Mouse (Mus musculus) forebrain, embryonic 16.5 days (tissue): ENCODE results near the gene C3. TPM values are rescaled to one million over a fixed set of nuclear protein-coding genes. Genes with fewer than 3 reads are reported as not detected.

ENCODE experiments used
- ATAC-seq: fragments of 200-750 bp; cut with Nextera tagmentation; 2 replicates; pipeline ENCODE4 v1.8.0; 2017; ENCODE audit warnings: mild to moderate bottlenecking, moderate library complexity
- H3K27ac ChIP-seq: fragments of 300-500 bp; sonication (generic); 2 replicates; pipeline ENCODE4 v1.5.1; 2014; ENCODE audit warnings: low read length, control low read depth
- H3K27me3 ChIP-seq: fragments of 300-500 bp; sonication (generic); replicated peaks from 2 replicates; pipeline ENCODE4 v1.6.1; 2014; ENCODE audit warnings: low read length; ENCODE audit not compliant: control insufficient read depth, insufficient read depth
- H3K36me3 ChIP-seq: fragments of 300-500 bp; sonication (generic); 2 replicates; pipeline ENCODE4 v1.6.1; 2014; ENCODE audit not compliant: control insufficient read depth, insufficient read depth
- H3K4me1 ChIP-seq: fragments of 300-500 bp; sonication (generic); replicated peaks from 2 replicates; pipeline ENCODE4 v1.6.1; 2014; ENCODE audit warnings: low read length; ENCODE audit not compliant: control insufficient read depth, insufficient read depth
- H3K4me2 ChIP-seq: fragments of 300-500 bp; sonication (generic); 2 replicates; pipeline ENCODE4 v1.6.1; 2014; ENCODE audit warnings: mild to moderate bottlenecking, low read length, control low read depth
- H3K4me3 ChIP-seq: fragments of 300-500 bp; sonication (generic); replicated peaks from 2 replicates; pipeline ENCODE4 v1.5.1; 2014; ENCODE audit warnings: mild to moderate bottlenecking, low read length, control low read depth
- H3K9ac ChIP-seq: fragments of 300-500 bp; sonication (generic); replicated peaks from 2 replicates; pipeline ENCODE4 v1.6.1; 2014; ENCODE audit warnings: low read depth, low read length, control low read depth
- H3K9me3 ChIP-seq: fragments of 300-500 bp; sonication (generic); 2 replicates; pipeline ENCODE4 v1.6.1; 2016; ENCODE audit warnings: low read length; ENCODE audit not compliant: control insufficient read depth
- WGBS: fragments of 180-500 bp; shearing (Covaris S2); extraction: QIAGEN DNeasy Blood & Tissue Kit; methylation state at CpG from one replicate; pipeline ENCODE4 v1.1.7; 2014; 5-methylcytosine and 5-hydroxymethylcytosine counted together
- polyA plus RNA-seq: library from polyadenylated mRNA; unstranded; fragments of >200 nt; fragmentation: Nextera tagmentation; extraction: Ambion mirVana; gene quantifications from 2 replicates; pipeline ENCODE4 v1.2.1, GENCODE M21; 2015

C3 gene
- polyA plus RNA-seq, 1 experiment from 2014 or later = 1.2 TPM

DNA sequence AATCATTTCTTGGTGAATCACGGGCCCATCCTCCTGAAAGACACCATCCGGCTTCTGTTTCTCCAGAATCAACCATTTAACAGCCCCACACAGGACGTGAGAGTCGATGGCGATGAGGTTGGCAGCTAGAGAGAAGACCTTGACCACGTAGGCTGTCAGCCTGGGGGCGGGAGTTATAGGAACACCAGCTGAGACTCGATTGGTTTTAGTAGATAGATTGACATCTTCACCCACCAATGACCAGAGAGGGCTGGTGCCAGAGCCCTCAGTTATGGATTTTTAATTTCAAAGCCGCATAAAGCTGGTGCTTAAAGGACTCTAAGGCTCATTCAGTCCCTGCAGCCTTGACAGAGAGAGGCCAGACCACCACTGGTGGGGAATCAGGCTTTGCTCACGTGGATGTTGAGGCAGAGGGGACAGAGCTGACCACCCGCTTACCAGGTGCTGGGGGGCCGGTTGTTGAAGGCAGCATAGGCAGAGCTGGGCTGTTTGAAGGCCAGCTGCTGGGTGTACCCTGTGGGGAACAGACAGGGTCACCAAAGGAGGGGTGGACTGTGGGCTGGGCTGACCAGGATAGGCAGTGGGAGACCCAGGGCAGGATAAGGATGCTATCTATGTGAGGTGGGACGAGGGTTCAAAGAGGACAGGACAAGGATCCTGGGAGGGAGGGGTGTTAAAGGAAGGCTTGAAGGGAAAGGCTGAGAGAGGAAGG, 13.1 kb downstream of the C3 start:
- no peaks in the 10 kb centered on the region for H3K9me3 ChIP-seq
- no peak overlapping the region for H3K4me3 ChIP-seq
- H3K36me3 ChIP-seq = no peaks in the 10 kb centered on the region
- H3K27ac ChIP-seq = no peak overlapping the region
- H3K27me3 ChIP-seq = no peaks in the 10 kb centered on the region
- peak; percentile 81 for ATAC-seq
- no peaks in the 10 kb centered on the region for H3K4me1 ChIP-seq
- no peak overlapping the region; the same call in 1 of the 2 replicates for H3K9ac ChIP-seq
- WGBS = 51% methylated on average over 13 of the region's 13 CpGs
- H3K4me2 ChIP-seq = 0 out of 2 replicates have a peak overlapping the region, but pooled peaks have one; percentile 16

GRCm38 (mm10) chr17:57211501-57211900, 16.4 kb downstream of the C3 start:
- Histone ChIP-seq H3K27ac (no peak overlapping the region), H3K9ac (no peak overlapping the region), H3K4me3 (no peak overlapping the region), H3K4me1 (no peaks in the 10 kb centered on the region), H3K27me3 (no peaks in the 10 kb centered on the region), H3K36me3 (no peaks in the 10 kb centered on the region), H3K9me3 (no peaks in the 10 kb centered on the region), H3K4me2 (no peak overlapping the region)
- ATAC-seq = no peak
- WGBS = 69% methylated on average over 9 of the region's 9 CpGs

DNA sequence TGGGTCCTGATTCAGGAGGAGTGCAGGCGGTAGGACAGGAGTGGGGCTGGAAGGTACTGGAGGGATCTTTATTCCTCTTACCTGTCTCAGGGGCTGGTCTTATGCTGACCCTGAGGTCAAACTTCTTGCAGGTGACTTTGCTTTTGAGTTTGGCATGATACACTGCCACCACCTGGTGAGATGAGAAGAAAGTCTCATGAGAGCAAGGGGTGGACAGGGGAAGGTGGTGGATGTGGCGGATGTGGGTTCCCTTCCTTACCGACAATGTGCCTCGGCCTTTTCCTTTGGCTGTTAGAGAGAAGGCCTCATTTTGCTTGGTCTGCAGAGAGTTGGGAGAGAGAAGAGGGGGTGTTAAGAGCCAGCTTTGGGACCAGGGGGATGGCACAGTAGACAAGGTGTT, 18.6 kb downstream of the C3 start:
- H3K27ac ChIP-seq = no peak overlapping the region
- no peaks in the 10 kb centered on the region for H3K4me1 ChIP-seq
- no peaks in the 10 kb centered on the region for H3K36me3 ChIP-seq
- ATAC-seq = no peak
- no peak overlapping the region for H3K4me3 ChIP-seq
- H3K9me3 ChIP-seq = no peaks in the 10 kb centered on the region
- no peak overlapping the region for H3K9ac ChIP-seq
- 84% methylated on average over 4 of the region's 4 CpGs for WGBS
- no peaks in the 10 kb centered on the region for H3K27me3 ChIP-seq
- H3K4me2 ChIP-seq = no peak overlapping the region

DNA sequence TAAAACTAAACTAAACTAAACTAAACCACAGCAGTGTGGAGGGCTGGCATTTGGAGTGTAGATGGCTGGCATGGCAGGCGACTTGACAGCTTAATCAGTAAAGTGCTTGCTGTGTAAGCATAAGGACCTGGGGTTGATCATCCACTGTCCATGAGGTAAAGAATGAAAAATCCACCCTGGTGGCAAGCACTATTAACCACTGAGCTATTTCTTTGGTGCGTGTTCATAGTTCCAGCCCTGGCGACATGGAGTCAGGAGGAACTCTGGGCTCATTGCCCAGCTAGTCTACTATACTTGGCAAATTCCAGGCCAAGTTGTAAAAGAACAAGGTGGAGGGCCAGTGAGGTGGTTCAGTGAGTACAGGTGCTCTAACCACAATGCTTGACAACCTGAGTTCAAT, 20.0 kb downstream of the C3 start:
- WGBS = 66% methylated on average over 3 of the region's 3 CpGs

DNA sequence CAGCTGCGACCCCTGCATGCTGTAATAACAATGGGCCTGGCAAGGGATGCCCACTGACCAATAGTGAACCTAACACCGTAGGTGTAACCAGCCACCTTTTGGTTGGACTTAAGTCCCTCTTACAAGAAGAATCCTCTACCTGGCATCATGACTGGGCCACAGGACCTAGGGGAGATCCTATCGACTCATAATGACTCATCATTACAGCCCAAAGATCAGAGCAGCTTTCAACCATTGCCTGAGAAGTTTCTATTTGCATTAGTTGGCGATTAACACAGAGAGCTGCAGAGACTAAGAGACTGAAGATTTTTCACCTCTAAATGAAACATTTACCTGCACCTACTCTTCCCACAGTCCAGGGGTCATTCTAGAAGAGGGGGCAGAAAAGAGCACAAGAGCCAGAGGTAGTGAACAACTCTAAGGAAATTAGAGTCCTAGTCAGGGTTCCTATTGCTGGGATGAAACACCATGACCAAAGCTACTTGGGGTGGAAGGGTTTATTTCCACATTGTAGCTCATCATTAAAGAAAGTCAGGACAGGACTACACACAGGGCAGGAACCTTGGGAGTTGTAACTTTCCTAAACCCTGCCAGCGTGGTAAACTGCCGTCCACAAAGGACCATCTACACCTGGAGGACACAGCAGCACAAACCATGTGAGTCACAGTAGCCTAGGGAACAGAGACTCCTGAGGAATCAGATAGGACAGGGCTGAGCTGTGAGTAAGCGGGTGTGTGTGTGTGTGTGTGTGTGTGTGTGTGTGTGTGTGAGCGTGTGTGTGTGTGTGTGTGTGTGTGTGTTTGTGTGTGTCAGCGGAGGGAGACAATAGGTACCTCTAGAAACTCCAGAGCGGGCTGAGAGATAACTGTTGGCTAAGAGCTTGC, 25.9 kb downstream of the C3 start:
- WGBS = 87% methylated on average over 10 of the region's 10 CpGs

More for the DNA sequence above, 20.0 kb downstream of the C3 start:
- no peak overlapping the region for H3K4me3 ChIP-seq
- no peak overlapping the region for H3K9ac ChIP-seq
- no peaks in the 10 kb centered on the region for H3K4me1 ChIP-seq
- H3K27ac ChIP-seq = no peak overlapping the region
- no peak overlapping the region for H3K4me2 ChIP-seq
- ATAC-seq = no peak
- no peaks in the 10 kb centered on the region for H3K9me3 ChIP-seq
- H3K36me3 ChIP-seq = no peaks in the 10 kb centered on the region
- H3K27me3 ChIP-seq = no peaks in the 10 kb centered on the region

DNA sequence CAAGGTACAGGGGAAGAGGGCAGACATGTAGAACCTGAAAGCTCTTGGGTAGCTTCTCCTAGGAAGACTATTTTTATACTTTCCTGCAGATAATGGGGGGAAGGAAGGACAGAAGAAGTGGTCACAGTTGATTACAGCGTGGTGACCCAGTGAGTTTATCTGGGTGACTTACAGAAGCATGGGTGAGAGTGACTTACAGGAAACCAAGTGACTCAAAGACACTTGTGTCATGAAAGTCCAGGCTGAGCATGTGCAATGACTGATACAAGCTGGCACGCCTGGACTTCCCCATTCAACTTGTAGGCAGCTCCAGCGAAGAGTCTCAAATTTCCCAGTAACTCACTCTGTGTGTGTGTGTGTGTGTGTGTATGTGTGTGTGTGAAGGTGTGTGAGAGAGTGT, 29.7 kb downstream of the C3 start:
- no peaks in the 10 kb centered on the region for H3K36me3 ChIP-seq
- no peaks in the 10 kb centered on the region for H3K9me3 ChIP-seq
- no peak overlapping the region for H3K9ac ChIP-seq
- no peaks in the 10 kb centered on the region for H3K27me3 ChIP-seq
- no peaks in the 10 kb centered on the region for H3K4me1 ChIP-seq
- no peak overlapping the region for H3K4me2 ChIP-seq
- 78% methylated on average over 3 of the region's 3 CpGs for WGBS
- H3K27ac ChIP-seq = no peak overlapping the region
- no peak for ATAC-seq
- no peak overlapping the region for H3K4me3 ChIP-seq

More for the DNA sequence above, 25.9 kb downstream of the C3 start:
- no peak overlapping the region for H3K27ac ChIP-seq
- no peak overlapping the region for H3K4me3 ChIP-seq
- no peak overlapping the region for H3K9ac ChIP-seq
- no peaks in the 10 kb centered on the region for H3K36me3 ChIP-seq
- no peaks in the 10 kb centered on the region for H3K27me3 ChIP-seq
- H3K9me3 ChIP-seq = no peaks in the 10 kb centered on the region
- no peaks in the 10 kb centered on the region for H3K4me1 ChIP-seq
- ATAC-seq = no peak
- H3K4me2 ChIP-seq = no peak overlapping the region

- Histone ChIP-seq H3K4me3 (no peak overlapping the region), H3K9me3 (no peaks in the 10 kb centered on the region), H3K4me2 (no peak overlapping the region), H3K27ac (no peak overlapping the region), H3K9ac (no peak overlapping the region), H3K4me1 (no peaks in the 10 kb centered on the region), H3K36me3 (no peaks in the 10 kb centered on the region), H3K27me3 (no peaks in the 10 kb centered on the region)
- WGBS = 79% methylated on average over 8 of the region's 8 CpGs
- no peak for ATAC-seq
Observed at GRCm38 (mm10) chr17:57195326-57196010, 32.5 kb downstream of the C3 start.

- no peak overlapping the region for H3K9ac ChIP-seq
- H3K4me2 ChIP-seq = no peak overlapping the region
- no peaks in the 10 kb centered on the region for H3K27me3 ChIP-seq
- no peaks in the 10 kb centered on the region for H3K4me1 ChIP-seq
- H3K9me3 ChIP-seq = no peaks in the 10 kb centered on the region
- 71% methylated on average over 3 of the region's 3 CpGs for WGBS
- H3K4me3 ChIP-seq = no peak overlapping the region
- no peak overlapping the region for H3K27ac ChIP-seq
- H3K36me3 ChIP-seq = no peaks in the 10 kb centered on the region
- ATAC-seq = no peak
Observed at GRCm38 (mm10) chr17:57194771-57195170, 33.2 kb downstream of the C3 start.

DNA sequence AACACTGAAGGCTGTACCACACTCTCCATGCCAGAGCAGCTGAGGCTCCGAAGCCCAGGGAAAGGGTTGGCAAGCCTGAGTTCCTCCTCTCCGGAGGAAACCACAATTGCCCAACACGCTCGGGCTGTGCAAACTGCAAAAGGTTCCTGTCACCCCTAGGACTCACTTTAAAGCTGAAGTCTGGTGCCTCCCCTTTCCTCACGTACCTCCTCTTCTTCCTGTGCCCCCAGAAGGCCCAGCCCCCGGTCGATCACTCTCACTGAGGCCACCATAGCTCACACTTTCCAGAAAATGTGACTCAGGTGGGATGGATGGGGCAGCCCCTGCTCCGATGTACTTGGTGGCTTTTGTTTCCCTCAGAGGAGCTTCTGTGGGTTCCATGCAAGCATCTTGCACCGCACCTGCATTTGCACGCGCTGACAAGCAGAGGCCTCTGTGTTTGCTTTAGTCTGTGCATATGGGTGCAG, 33.9 kb downstream of the C3 start, which contains the start of gene Tnfsf14:
Gene Tnfsf14 (minus strand): TSS at position 137 of the 467 bp plus-strand sequence.
- Histone ChIP-seq H3K9ac (no peak within 1 kb of the TSS), H3K4me2 (no peak within 1 kb of the TSS), H3K9me3 (no peaks in the 10 kb centered on the region), H3K4me1 (no peaks in the 10 kb centered on the region), H3K4me3 (no peak within 1 kb of the TSS), H3K27ac (no peak within 1 kb of the TSS), H3K27me3 (no peaks in the 10 kb centered on the region), H3K36me3 (no peaks in the 10 kb centered on the region)
- WGBS = 81% methylated on average over 11 of the region's 11 CpGs
- ATAC-seq = no peak
